Mouse (Mus musculus): ENCODE data around the gene Tubgcp5. TPM values are rescaled to one million over a fixed set of nuclear protein-coding genes. Genes with fewer than 3 reads are reported as not detected.

Gene Tubgcp5
- polyA plus RNA-seq (2012; rRNA removed): 0.38 and 1.1 TPM in 2 replicates

DNA sequence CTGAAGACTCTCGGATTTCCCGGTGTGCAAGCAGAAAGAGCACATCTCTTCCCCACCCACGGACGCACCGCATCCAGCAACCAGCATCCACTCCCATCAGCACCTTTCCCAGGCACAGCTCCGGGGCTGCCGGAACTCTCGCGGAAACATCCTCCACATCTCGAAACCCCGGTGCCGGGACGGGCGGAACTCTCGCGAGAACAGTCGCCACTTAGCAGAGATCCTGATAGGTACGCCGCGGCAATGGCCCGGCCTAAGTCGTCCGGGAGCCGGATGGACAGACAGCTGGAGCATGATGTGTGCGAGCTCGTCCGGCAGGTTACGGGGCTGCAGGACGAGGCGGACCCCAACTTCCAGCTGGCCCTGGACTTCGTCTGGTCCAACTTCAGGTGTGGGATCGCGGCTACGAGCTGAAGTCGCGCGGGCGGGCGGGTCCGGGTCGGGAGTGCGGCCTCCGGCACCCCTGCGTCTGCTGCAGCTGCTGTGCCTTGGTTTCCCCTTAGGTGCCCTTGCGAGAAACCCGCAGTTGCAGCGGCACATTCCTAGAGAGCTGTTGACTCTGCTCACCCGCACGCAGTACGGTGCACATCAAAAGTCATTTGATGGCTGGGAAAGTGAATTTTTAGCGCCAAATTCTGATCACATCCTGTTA lies at the start of gene Tubgcp5:
Gene Tubgcp5, plus strand, starts transcription at position 203 of the 652 bp plus-strand sequence.

DNA sequence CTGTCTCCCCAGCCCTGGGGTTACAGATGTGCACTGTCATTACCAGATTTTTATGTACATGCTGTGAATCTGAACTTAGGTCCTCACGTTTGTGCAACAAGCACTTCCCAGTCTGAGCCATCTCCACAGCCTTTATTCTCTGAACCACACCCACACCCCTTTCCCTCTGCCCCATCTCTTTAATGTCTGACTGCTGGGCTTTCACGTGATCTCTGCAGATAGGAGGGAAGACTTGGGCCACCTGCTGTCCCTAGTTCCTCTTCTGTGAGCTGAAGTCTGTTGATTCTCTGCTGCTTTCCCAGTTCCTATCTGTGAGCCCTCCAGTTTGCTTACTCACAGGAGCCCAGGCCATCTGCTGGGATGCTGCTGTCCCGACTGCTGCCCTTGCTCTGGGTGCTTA lies 26.0 kb upstream of the Tubgcp5 start, which contains the start of gene Siglech:
Gene Siglech, plus strand, starts transcription at position 253 of the 400 bp plus-strand sequence.

DNA sequence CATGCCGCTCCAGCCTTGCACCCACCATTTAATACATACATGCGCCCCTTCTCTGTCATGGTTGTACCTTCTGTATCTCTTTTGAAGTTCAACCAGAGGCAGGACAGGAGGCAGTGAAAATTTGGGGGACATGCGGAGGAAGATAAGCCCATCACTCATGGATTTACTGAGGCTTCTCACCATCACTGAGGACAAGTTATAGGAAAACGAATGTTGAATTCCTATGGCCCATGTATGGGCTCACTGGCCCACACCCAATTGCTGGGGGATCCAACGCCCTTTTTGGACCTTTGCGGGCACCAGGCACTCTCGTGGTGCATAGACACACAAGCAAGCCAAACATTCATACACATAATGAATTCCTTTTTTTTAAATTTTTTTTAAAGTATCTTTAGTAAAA lies 47.5 kb downstream of the Tubgcp5 start, which contains the start of gene Cyfip1:
Gene Cyfip1, plus strand, starts transcription at position 301 of the 400 bp plus-strand sequence.

Other genes starting within 250 kb of the Tubgcp5 start
- 0.28 and 0.54 TPM in 2 replicates for gene Siglech, start 26.0 kb upstream of the Tubgcp5 start, polyA plus RNA-seq (2012; rRNA removed)
- 15.8 and 22.6 TPM in 2 replicates for gene Cyfip1, start 47.6 kb downstream of the Tubgcp5 start, polyA plus RNA-seq (2012; rRNA removed)
- gene Nipa2, start 168.3 kb downstream of the Tubgcp5 start, polyA plus RNA-seq (2012; rRNA removed): 9.6 and 28.3 TPM in 2 replicates
- gene Nipa1, start 225.8 kb downstream of the Tubgcp5 start, polyA plus RNA-seq (2012; rRNA removed): 1.7 and 2.0 TPM in 2 replicates